Mouse (Mus musculus): ENCODE results near the gene Mfsd5.
A peak's percentile ranks its signal among the peaks of the same experiment; 100 is the strongest.

DNA sequence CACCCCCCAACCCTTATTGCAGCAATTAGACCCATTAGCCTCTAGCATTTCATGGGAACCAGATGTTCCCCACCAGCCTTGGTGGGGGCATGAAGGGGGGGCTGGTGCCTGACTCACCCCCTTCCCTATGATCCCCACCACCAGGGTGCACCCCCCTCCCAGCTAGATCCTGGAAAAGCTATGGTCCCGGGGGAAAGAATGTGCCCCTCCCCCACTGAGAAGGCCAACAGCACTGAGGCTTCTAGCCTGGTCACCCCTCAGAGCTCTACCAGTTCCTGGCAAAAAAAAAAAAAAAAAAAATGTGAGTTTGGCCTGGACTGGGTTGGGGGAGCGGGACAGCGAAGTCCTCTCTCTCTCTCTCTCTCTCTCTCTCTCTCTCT lies 30.5 kb upstream of the Mfsd5 start:
- TF ChIP-seq CTCF (IDR thresholded peaks at IDR 0.05) (0 out of 2 replicates have a peak, but pooled peaks have one; percentile 15), EP300 (IDR thresholded peaks at IDR 0.05) (no peak)
